Mouse (Mus musculus) erythroid progenitor cell, adult 5-6 weeks (primary cell): ENCODE measurements around the gene Gpr1. TPM values are rescaled to one million over a fixed set of nuclear protein-coding genes. Genes with fewer than 3 reads are reported as not detected.

Source experiments
- ATAC-seq: replicated peaks from 2 replicates; pipeline ENCODE4 v1.8.0; 2016; ENCODE audit warnings: moderate number of reproducible peaks, mild to moderate bottlenecking, moderate TSS enrichment, inconsistent platforms; ENCODE audit not compliant: poor library complexity, low FRiP score, severe bottlenecking
- total RNA-seq, 2 experiments: library from RNA; stranded (forward) in 1 of 2; stranded (reverse) in 1 of 2; fragments of 150-400 nt in 1 of 2; fragments of 186-747, 209-891 nt in 1 of 2; gene quantifications; 2 replicates each; pipeline versions ENCODE4 v1.2.3 to v1.2.4; 2015 to 2017; ENCODE audit warnings: low replicate concordance in 2 of 2

Gene Gpr1
- total RNA-seq (2015; ENCODE audit: low replicate concordance) (not detected in 2 replicates), total RNA-seq (2017; ENCODE audit: low replicate concordance) (not detected in 2 replicates)

DNA sequence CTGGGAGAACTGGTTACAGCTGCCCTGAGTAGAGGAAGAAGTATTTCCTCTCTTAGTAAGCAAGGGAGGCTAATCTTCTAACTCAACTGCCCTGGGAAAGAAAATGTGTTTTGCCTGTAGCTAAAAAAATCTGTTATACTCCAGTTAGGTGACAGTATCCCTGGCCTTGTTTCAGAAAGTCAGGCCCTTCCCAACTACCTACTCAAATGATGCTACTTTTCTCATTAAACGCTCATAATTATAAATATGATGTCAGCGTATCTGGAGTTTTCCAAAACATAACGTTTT lies at the start of gene Gpr1:
Gpr1 (minus strand) TSS at position 273 of the 288 bp plus-strand sequence.
- no peak for ATAC-seq

DNA sequence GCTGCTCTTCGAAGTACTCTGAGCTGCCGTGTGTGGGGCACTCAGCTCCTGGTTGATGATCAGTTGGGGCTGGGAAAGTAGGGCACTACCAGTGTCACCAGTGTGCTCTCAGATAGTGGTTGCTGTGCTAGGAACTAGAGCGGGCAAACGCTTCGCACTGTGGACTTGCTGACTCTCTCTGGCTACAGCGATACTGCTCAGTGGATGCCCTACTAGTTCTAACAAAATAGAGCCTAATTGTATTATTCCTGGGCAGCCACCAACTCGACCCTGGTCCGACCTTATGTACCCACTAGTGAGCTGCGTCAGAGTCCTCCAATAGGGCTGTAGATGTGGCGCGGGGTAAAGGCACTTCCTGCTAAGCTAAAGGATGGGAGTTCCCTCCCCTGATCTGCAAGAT lies 49.3 kb upstream of the Gpr1 start:
- no peak for ATAC-seq

DNA sequence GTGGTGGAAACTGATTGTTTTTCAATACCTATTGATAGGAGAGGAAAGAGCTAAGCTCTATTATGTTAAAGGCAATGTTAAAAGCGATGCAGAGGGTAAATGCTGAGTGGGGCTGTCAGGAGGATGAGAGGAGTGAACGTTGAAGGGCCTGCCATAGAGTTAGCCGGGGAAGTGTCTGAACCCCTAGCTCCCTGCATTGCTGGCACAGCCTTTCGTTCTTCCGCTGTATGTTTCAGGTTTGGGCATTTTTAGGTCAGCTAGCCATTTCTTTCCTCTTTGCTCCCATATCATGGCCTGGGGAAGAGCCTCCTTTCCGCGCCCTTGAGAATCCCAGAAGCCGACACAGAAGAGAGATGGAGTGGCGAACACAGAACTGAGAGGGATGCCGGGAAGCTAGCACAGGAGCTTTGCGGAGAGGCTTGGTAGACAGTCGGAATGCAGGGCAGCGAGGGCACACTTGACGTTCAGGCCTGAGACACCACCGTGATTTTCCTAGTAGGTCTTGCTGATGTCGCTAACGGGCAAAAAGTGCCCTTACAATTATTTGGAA lies 46.8 kb upstream of the Gpr1 start:
- ATAC-seq = no peak

DNA sequence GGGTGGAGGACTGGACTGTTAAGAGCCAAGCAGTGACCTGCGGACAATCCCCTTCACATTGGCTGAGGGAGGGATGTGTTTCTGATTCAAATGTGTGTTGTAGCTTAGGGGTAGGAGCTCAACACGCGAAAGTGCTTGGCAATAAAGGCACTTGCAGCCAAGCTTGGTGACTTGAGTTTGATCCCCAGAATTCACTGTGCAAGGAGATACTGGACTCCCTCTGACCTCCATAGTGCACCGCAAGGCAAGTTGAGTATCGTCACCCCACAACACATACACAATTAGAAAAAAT lies 46.3 kb upstream of the Gpr1 start:
- no peak for ATAC-seq

DNA sequence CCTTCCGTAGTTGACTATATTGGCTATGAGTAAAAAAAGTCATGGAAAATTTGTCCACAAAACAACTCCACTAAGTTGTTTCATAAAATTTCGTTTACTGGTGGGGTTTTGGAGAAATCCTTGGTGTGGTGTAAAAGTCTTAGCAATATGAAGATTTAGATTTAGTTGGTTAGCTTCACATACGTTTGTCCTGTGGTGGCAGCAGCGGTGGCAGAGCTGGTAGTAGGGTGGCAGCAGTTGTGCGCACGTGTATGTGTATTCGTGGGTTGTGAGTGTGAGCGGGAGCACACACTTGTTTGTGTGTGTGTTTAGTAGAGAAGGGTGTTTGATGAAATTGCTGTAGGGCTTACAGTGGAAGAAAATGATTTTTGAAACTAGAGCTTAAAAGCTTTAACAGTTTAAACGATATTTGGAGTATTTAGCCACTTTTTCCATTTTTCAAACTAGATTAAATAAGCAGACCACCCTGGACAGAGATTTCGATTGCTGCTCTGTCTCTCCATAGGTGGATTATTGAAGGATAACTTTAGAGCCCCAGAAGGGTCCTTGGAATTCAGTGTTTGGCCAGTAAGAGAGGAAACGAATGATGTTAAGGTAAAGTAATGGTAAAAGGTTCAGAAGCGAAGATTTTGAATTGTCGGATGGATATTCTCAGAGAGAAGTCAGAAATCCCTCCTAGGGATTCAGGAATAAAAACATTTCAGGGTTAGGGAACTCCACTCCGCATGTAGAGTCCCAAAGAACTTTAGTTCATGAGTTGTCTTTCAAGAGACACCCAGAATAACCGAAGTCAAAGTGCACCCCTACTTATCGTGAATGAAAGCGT lies 45.8 kb upstream of the Gpr1 start:
- no peak for ATAC-seq

DNA sequence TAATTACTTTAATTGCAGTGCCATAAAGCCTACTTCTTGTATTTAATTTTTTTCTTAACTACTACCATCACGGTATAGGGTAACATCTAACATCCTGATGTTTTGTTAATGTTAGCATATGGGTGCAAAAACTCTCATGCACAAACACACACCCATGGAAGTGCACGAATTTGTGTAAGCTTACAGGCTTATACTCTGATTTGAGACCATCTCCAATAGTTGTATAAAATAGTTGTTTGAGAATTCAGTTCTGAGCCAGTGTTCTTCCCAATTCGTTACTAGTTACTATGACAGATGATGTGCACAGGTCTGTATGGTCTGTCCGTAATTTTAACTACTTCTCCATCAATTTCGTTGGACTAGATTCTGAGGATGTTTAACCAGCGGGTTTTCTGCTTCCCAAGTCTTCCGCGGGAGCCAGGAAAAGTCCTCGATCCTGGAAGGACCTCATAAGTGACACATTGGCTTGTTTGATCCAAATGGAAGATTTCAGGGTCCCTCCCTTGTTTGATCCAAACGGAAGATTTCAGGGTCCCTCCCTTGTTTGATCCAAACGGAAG lies 45.0 kb upstream of the Gpr1 start:
- no peak for ATAC-seq

DNA sequence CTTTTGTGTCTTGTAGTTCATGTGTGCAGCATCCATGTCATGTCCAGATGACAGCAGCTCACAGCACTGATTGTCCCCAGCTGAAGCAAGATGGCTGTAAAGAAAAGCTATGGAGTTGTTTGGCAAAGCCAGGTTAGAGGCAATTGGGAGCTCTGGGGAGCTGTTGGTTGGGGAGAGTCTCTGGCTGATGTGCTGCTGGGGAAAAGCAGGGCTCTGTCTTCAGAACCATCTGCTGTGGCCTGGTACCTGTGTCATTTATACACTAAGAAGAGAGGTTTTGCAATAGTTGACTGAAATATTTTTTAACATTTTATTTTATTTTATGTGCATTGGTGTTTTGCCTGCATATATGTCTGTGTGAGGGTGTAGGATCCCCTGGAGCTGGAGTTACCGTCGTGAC lies 44.2 kb upstream of the Gpr1 start:
- no peak for ATAC-seq

DNA sequence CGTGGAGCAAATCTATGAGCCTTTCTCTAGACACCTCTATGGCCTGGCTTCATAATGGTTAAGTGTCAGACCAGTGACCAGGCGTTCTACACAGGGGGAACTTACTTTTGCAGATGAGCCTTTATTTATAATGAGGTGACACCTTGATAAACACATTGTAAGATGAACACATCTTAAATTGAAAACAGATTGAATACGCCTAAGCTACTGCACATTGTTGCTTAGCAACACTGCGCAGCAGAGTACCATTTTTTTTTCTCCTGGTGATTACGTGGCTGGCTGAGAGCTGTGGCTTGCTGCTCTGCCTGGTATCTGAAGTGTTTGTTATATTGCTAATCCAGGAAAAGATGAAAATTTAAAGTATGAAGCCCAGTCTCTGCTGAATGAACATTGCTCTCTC lies 41.7 kb upstream of the Gpr1 start:
- no peak for ATAC-seq

DNA sequence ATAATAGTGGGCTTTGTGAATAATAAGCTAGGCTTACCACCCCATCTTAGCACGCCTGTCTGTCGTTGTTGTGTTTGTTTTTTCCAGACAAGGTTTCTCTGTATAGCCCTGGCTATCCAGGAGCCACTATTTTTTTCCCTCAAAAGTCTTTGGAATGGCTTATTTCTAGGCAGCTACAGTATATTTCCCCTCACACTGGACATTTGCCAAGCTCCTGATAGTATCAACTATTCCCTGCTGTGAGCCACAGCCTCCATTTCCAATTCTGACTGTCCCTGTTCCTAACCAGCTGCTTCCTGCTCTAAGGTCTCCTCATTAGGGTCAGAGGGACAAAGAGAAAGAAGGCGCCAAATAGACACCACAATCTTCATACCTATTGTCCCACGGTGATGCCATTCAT lies 40.8 kb upstream of the Gpr1 start:
- no peak for ATAC-seq

DNA sequence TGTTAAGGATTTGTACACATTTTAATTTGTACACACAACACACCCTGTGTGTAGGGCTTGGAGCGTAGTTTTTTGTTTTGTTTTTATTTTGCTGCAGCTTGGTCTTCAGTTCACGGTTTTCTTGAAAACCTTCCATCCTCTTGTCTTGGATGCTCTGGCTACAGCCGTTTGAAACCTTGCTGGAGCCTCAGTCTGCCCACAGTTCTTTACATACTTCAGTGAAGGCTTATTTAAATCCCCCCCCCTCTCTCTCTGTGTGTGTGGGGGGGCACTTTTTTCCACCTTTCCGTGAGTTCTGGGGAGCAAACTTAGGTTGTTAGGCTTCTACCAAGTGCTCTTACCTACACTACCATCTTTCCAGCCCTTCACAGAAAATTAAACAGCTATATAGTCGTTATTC lies 38.9 kb upstream of the Gpr1 start:
- no peak for ATAC-seq

DNA sequence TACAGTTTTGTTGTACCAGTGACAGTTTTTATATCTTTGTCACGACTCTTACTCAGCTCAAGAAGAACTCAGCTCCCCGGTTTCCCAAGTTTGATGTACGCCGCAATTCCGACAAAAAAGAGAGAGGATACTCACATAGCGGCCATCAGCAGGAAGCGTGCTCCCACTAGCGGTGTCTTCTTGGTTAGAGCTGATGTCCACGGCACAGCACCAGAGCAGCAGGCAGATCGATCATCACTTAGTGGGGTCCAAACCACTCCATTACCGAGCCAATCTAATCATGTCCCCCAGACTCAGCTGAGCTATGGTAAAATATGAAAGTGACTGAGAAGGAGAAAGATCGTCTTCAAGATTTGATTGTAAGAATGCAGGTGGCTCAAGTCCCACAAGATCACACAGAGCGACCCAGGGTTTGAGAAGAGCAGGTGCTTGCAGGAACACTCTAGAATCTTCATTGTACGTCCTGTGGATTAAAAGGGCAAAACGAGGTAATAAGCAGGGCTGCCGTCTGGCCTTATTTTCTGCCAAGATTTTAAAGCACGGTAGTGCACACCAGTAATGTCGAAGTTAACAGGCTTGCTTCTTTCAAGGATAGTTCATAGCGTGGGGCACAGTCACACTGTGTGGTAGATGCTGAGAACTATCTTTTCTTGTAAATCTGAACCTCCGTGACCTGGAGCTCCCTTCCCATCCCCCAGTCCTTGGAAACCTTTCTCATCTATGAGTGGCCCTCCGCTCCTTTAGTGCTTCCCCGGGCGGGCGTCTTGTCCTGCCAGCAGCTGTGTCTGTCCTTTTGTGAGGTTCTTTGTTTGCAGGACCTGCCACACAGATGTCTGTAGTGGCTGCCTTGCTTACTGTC lies 38.2 kb upstream of the Gpr1 start:
- no peak for ATAC-seq

DNA sequence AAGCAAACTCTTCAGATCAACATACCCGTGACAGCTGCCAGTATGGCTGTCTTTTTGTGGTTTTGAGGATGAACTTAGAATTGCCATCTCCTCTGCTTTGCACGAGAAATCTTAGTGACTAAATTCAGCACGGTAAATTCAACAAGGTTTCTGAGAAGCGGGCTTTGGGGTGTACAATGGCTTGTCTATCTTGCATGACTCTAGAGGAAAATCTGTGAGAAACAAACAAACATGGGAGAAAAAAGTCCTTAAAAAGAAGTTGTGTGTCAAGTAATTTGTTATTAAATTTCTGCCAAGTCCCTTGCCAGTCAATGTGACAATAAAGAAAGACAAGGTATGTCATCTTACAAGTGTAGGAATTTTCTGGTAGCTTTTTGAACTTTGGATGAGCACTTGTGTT lies 34.9 kb upstream of the Gpr1 start:
- ATAC-seq = no peak

DNA sequence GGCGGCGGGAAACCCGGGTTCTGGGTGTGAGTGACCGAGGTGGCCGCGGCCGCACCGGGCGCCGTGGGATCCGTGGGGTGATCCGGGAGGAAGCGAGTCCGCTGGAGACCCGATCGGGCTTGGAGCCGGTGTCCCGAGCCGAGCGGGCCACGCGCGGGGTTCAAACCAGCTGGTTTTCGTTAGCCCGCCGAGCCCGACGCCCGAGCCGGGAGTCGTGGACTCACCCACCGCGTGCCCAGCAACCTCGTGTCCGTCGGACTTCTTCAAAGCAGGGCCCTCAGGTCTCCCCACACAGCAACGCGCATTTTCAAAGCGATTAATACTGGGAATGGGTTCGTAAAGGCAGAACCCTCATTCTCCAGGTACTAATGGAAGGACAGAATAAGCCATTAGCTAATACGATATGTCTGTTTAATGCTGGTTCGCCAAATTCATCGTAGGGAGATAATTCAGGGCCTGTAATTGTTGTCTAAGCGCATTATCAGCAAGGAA lies 34.1 kb upstream of the Gpr1 start:
- no peak for ATAC-seq

DNA sequence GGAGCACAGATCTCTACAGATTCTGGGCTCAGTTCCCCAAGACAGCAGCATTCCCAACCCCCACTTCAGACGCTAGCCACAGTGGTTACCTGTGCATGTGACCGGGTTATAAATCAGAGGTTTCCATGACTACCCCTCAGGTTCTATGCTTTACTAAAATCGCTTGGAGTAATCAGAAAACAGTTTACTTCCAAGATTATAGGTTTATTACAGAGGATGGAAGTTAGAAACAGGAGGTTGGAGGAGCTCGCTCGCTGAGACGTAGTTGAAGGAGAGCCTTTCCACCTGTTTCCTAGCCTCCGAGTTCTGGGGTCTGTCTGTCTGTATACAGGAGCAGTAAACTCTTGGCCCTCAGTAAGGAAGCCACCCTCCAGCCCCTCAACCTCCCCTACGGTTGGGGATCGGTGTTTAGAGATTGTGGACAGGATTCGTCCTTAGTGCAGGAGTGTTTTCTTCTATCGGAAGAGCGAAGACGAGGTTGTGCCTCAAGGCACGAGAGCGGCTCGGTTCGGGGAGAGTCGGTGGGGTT lies 33.6 kb upstream of the Gpr1 start:
- no peak for ATAC-seq

DNA sequence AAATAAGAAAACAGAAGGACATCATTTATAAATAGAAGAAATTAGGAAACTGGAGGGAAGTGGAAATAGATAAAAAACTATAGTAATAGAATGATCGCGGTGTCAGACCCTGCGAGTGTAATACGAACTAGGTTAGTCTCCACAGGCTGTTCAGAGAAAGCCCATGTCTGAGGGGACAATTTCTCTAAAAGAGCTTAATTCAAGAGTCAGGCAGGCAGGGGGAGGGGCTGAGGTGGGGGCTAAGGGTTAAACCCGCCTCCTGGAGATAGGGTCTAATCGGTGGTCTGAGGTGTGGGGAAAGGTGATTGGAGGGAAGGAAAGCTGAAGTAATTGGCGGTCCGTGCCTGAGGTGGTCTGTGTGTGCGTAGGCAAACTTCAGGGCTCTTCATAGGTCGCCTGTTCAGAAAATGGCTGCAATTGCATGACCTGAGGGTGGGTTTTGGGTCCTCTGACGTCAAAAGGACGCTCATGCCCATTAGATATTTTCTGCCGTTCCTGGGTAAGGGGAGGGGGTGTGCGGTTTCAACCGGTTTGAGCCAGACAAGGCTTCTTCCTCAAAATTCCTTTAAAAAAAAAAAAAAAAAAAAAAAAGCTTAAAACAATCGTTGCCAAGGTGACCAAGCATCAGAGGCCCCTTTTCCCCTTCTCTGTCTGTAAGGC lies 32.6 kb upstream of the Gpr1 start:
- no peak for ATAC-seq

DNA sequence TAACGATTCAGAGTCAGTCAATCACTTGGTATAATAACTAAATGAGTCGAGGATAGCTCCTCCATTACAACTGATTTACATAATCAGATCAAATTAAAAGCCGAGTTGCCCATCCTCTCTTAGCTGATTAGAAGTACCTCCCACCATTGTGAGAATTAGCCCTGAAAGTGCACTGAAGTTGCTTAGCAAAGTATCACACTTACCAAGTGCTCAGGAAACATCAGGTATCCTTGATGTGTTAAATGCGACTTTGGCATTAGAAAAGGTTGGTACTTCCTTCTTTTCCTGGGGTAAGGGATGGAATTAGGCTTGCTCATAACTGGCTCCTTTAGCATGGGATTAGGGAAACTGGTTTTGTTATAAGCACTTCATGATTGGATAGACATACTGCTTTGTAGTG lies 29.5 kb upstream of the Gpr1 start:
- no peak for ATAC-seq

DNA sequence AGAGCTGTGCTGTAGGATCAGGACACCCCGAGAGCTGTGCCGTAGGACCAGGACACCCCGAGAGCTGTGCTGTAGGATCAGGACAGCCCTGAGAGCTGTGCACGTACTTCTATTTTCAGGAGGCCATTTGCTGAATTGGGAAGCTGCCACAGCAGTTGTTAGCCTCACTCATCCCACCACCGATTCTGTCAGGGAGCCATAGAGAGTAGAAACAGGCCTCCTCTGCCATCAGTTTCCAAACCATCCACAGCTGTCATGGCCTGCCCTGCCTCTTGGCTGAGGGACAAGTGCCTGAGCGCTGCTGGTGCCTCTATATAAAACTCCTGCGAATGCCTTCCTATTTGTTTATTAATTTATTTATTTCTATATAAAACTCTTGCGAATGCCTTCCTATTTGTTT lies 25.4 kb upstream of the Gpr1 start:
- no peak for ATAC-seq

DNA sequence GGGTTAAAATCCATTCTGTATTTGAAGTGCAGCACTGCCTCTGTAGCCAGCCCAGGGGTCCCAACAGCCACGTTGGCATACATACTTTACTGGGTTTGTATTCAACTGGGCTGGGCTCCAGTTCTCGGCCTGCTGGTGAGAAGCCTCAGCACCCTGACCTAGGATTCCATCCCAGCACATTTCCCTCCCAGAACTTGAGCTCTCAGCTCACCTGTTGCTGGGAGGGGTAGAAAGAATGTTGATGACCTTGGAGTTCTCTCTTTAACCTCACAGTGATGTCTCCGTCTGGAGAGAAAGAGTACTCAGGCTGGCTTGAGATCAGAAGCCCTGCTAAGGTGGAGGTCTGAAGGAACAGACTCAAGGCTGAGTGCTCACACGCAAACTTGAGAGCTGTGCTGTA lies 25.0 kb upstream of the Gpr1 start:
- ATAC-seq = no peak

DNA sequence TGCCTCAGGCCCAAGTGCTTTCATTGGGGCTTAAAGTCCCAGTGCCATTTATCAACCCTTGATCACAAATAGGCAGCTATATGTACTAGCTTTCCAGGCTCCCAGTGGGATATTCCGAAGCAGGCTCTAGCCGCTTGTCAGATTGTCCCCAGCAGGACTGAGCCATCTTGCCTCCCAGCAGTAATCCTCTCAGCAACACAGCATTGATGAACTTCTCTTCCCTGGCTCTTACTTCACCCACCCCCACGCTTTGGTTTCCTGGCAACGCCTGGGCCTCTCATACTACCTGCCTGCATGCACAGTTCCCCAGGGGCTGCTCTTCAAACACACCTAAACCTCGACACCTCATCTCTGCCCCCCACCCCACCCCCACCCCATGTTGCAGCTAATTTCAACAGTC lies 23.0 kb upstream of the Gpr1 start:
- ATAC-seq = no peak

DNA sequence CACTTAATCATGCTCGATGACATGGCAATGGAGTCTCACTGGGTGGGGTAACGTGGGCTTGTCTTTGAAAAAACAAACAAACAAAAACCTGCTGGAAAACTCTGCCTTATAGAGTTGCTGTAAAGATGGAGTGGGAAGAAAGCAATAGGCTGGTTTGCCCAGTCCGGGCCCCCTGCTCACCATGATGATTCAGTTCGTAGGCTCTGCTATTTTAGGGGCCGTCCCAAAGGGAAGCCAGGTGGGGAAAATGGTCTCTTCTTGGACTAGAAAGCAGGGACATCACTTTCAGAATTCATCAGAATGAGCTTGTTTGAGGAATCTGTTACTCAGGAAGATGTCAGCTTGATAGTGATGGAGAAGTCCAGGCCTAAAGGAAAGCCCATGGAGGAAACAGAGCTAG lies 12.9 kb upstream of the Gpr1 start:
- ATAC-seq = no peak
